ENCODE assay signal across 8 mouse cellular contexts in the genomic region with DNA sequence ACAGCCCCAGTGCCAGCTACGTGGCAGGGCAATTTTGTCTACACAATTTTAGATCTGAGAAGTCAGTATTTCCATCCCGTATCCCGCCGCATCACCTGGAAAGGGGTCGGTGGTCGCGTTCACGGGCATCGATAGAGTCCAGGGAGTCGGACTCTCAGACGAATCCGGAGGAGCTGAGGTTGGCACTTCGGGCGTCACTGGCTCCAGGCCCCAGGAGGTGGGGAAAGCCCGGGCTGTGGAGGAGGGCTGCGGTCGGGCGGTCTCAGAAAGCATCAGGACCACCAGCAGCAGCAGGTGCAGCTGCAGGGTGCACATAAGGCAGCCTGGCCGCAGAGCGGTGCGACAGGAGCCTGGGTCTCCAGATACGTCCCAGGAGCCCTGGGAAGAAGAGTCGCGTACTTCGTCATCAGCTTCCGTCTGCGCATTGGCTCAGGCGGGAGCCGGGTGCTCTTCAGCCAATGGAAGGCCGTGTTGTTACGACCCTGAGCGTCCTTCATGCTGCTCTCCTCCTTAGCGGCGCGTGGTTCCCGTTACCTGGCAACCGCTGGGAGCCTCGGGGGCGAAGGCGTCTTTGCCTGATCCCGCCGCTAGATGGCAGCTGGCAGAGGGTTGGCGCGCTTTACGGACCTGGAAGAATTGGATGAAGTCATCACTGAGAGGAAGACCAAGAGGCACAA. TPM values are rescaled to one million over a fixed set of nuclear protein-coding genes. Genes with fewer than 3 reads are reported as not detected.
A peak's percentile ranks its signal among the peaks of the same experiment; 100 is the strongest.
DNase-seq lines count a peak whose midpoint lies in the region; ATAC-seq lines count a peak whose summit lies in the region.

A gene (minus strand): TSS at position 404 of the 677 bp plus-strand sequence.
A gene (plus strand): TSS at position 537 of the 677 bp plus-strand sequence.

- peak within 1 kb of the TSS; percentile 79 for H3K4me3 ChIP-seq in brown adipose tissue, adult 24 weeks (ENCODE audit: insufficient read depth, low read depth, low read length)
- H3K4me3 ChIP-seq in heart, embryonic 13.5 days: peak within 1 kb of the TSS; percentile 82
- H3K4me3 ChIP-seq in liver, embryonic 12.5 days: peak within 1 kb of the TSS; percentile 73
- H3K4me3 ChIP-seq in stomach, embryonic 15.5 days (replicated peaks): peak within 1 kb of the TSS; percentile 95

- H3K4me1 ChIP-seq in brown adipose tissue, adult 24 weeks (ENCODE audit: control insufficient read depth, insufficient read depth, insufficient read length, low read length): 0 out of 2 replicates have a peak, but pooled peaks cover 2% of the 10 kb centered on the region
- peaks cover 9% of the 10 kb centered on the region for H3K4me1 ChIP-seq in heart, embryonic 13.5 days
- H3K4me1 ChIP-seq in liver, embryonic 12.5 days: peaks cover 19% of the 10 kb centered on the region
- no peaks in the 10 kb centered on the region; the same call in 1 of the 2 replicates for H3K4me1 ChIP-seq in stomach, embryonic 15.5 days

- WGBS in heart, embryonic 13.5 days: 1% methylated on average over 45 of the region's 45 CpGs
- 1% methylated on average over 45 of the region's 45 CpGs for WGBS in liver, embryonic 12.5 days (ENCODE audit: insufficient replicate concordance)
- WGBS in stomach, embryonic 15.5 days: under 1% methylated on average over 45 of the region's 45 CpGs

- H3K9ac ChIP-seq in heart, embryonic 13.5 days: peak within 1 kb of the TSS; percentile 86
- peak within 1 kb of the TSS; percentile 71 for H3K9ac ChIP-seq in liver, embryonic 12.5 days
- H3K9ac ChIP-seq in stomach, embryonic 15.5 days: peak within 1 kb of the TSS; percentile 43

- peak within 1 kb of the TSS; percentile 91 for H3K4me2 ChIP-seq in heart, embryonic 13.5 days
- peak within 1 kb of the TSS; percentile 87 for H3K4me2 ChIP-seq in liver, embryonic 12.5 days
- peak within 1 kb of the TSS; percentile 84 for H3K4me2 ChIP-seq in stomach, embryonic 15.5 days

- H3K36me3 ChIP-seq in heart, embryonic 13.5 days: peaks cover 27% of the 10 kb centered on the region
- peaks cover 25% of the 10 kb centered on the region for H3K36me3 ChIP-seq in liver, embryonic 12.5 days
- H3K36me3 ChIP-seq in stomach, embryonic 15.5 days: peaks cover 10% of the 10 kb centered on the region; the same call in 1 of the 2 replicates

- peak; percentile 98 for DNase-seq in CD4-positive, CD25-positive, alpha-beta regulatory T cell, adult 2 months (ENCODE audit: low read depth, low spot score)
- DNase-seq in fat pad, adult 2 months (ENCODE audit: extremely low read depth, low read depth, low spot score): peak; percentile 59
- DNase-seq in kidney, postnatal 10 days: peak; percentile 97
- DNase-seq in natural killer cell, adult 2 months (ENCODE audit: low spot score in 2 of 2): peak; percentile 91 to 94

- no peaks in the 10 kb centered on the region for H3K9me3 ChIP-seq in heart, embryonic 13.5 days
- H3K9me3 ChIP-seq in liver, embryonic 12.5 days (replicated peaks): no peaks in the 10 kb centered on the region
- H3K9me3 ChIP-seq in stomach, embryonic 15.5 days: no peaks in the 10 kb centered on the region

- ATAC-seq in heart, embryonic 13.5 days (ENCODE audit: extremely low read depth, insufficient number of reproducible peaks, low FRiP score, low TSS enrichment): peak; percentile 99
- ATAC-seq in liver, embryonic 12.5 days: peak; percentile 100
- ATAC-seq in stomach, embryonic 15.5 days (ENCODE audit: insufficient read depth, low FRiP score, low read depth): peak; percentile 100

- H3K27ac ChIP-seq in brown adipose tissue, adult 24 weeks (replicated peaks; ENCODE audit: low read depth, low read length): no peak within 1 kb of the TSS
- no peak within 1 kb of the TSS for H3K27ac ChIP-seq in heart, embryonic 13.5 days (replicated peaks)
- H3K27ac ChIP-seq in liver, embryonic 12.5 days: no peak within 1 kb of the TSS
- H3K27ac ChIP-seq in stomach, embryonic 15.5 days: no peak within 1 kb of the TSS

- H3K27me3 ChIP-seq in heart, embryonic 13.5 days (replicated peaks): no peaks in the 10 kb centered on the region
- peaks cover 15% of the 10 kb centered on the region; the same call in 1 of the 2 replicates for H3K27me3 ChIP-seq in liver, embryonic 12.5 days (replicated peaks)
- no peaks in the 10 kb centered on the region for H3K27me3 ChIP-seq in stomach, embryonic 15.5 days (replicated peaks)

RNA-seq across cellular contexts. Expression of the first gene that starts in this region (rescaled TPM):
- polyA plus RNA-seq in brown adipose tissue, adult 24 weeks (2012; ENCODE audit: insufficient read depth, insufficient read length, missing spikeins): 1.8 and 2.0 TPM in 2 replicates
- 8.1 and 9.6 TPM in 2 replicates for polyA plus RNA-seq in heart, embryonic 13.5 days (2015; fragmentation: Nextera tagmentation; extraction: Ambion mirVana)
- polyA plus RNA-seq in liver, embryonic 12.5 days (2016; fragmentation: Nextera tagmentation; extraction: Ambion mirVana): 3.6 and 3.9 TPM in 2 replicates
- polyA plus RNA-seq in stomach, embryonic 15.5 days (2015; fragmentation: Nextera tagmentation; extraction: Ambion mirVana): 7.7 and 10.5 TPM in 2 replicates

RNA-seq across cellular contexts. Expression of the second gene that starts in this region (rescaled TPM):
- polyA plus RNA-seq in brown adipose tissue, adult 24 weeks (2012; ENCODE audit: insufficient read depth, insufficient read length, missing spikeins): 6.2 and 8.2 TPM in 2 replicates
- 8.0 and 9.2 TPM in 2 replicates for polyA plus RNA-seq in heart, embryonic 13.5 days (2015; fragmentation: Nextera tagmentation; extraction: Ambion mirVana)
- polyA plus RNA-seq in liver, embryonic 12.5 days (2016; fragmentation: Nextera tagmentation; extraction: Ambion mirVana): 2.6 TPM in 2 replicates
- polyA plus RNA-seq in stomach, embryonic 15.5 days (2015; fragmentation: Nextera tagmentation; extraction: Ambion mirVana): 10.3 and 10.9 TPM in 2 replicates
